Mouse (Mus musculus) megakaryocyte-erythroid progenitor cell, adult 5-6 weeks (primary cell): ENCODE measurements around the gene Zcchc24. TPM values are rescaled to one million over a fixed set of nuclear protein-coding genes. Genes with fewer than 3 reads are reported as not detected.

Experiments used
- ATAC-seq: replicated peaks from 2 replicates; pipeline ENCODE4 v1.8.0; 2016; ENCODE audit warnings: mild to moderate bottlenecking, inconsistent platforms; ENCODE audit not compliant: severe bottlenecking, poor library complexity, low FRiP score, low TSS enrichment
- total RNA-seq, 2 experiments: library from RNA; stranded (forward) in 1 of 2; stranded (reverse) in 1 of 2; fragments of 200-1000, 215-1000 nt in 1 of 2; fragments of >200 nt in 1 of 2; fragmentation: Nextera tagmentation in 1 of 2; gene quantifications; 2 replicates each; pipeline ENCODE4 v1.2.3; 2014 to 2017

Zcchc24 gene
- total RNA-seq, 2 experiments from 2014 or later = 1.4 TPM

- ATAC-seq = no peak
Observed at GRCm38 (mm10) chr14:25783220-25783619, 14.4 kb upstream of the Zcchc24 start.

DNA sequence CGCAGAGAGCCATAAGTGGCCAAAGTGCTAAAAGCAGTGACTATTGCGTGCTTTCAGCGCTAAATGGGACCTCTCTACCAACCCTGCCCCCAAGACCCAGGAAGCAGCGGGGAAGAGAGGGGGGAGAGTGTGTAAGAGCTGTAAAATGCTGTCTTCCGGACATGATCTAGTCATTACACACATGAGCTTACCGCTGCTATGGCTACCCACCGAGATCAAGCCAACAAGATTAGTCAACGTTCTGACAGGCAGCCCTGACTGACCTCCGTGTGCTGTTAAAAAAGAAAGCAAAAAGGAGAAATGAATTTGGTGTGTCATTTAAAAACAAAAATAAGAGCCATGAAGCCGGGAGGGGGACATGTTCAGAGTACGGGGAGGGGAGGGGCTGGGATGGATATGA is 11.8 kb upstream of the Zcchc24 start:
- no peak for ATAC-seq

- no peak for ATAC-seq
Observed at GRCm38 (mm10) chr14:25776294-25776693, 7.5 kb upstream of the Zcchc24 start.

DNA sequence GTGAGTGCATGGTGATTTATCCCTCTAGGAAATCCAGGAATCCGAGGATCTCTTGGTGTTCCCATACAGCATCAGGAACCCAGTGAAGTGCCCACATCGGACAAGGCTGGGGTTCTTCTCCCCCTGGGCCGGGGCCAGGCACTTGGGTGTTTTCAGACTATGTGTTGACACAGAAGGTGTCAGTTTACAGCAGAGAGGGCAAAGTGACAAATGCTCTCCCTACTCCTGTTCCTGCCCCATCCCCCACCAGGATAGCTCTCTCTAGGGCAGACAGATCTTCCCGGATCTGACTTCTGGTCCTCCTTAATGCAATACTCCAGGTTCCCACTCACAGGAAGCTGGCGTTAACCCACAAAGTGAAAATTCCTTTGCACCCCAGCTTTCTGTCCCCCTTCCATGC is 5.3 kb upstream of the Zcchc24 start:
- no peak for ATAC-seq

GRCm38 (mm10) chr14:25773039-25773438 is 4.2 kb upstream of the Zcchc24 start:
- ATAC-seq = no peak

DNA sequence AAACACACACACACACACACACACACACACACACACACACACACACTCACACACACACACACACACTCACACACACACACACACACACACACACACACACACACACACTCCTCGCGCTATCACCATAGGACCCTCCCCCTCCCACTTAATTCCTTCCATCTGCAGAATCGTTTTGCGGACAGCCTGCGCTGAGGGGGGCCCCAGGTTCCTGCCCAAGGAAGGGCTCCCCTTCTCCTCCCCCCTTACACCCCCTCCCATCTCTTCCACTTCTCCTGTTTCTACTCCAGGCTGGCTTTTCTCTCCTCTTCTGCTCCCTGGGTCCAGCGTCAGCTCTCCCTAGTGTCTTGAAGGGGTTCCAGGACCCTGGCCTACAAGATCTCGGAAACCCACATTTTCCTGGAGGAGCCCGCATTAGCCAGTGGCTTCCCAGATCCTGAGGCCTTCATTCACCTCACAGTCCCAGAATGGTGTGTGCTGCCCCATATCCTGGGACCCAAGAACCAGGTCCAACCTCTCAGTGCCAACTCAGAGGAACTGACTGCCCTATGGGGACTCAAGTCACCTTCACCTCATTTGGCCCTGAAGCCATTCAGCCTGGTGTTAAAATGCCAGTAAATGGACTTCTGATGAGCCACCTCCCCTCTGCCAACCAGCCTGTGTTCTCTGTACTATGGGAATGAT is 927 bp upstream of the Zcchc24 start:
- no peak for ATAC-seq

GRCm38 (mm10) chr14:25768261-25768893 is 462 bp downstream of the Zcchc24 start:
- ATAC-seq = peak; percentile 56

DNA sequence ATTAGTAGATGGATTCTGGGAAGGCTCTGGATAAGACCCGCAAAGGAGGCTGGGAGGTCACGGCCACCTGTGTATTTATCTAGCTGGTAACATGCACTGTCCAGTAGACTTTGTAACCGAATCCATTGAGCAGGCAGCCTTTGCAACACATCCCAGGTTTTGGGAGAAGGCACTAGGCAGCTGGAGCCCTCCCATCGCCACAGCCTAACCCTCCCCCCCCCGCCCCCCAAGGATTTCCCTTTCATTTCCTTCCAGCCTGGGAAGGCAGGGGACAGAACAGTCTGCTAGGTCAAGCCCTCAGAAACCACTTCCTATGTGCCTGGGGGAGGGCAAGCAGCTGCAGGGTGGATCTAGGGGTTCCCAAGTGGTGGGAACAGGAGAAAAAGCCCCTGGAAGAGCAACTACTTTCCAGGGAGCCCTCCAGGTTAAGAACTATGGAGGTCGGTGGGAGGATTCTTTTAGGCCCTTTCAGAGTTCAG is 1.1 kb downstream of the Zcchc24 start:
- ATAC-seq = no peak

DNA sequence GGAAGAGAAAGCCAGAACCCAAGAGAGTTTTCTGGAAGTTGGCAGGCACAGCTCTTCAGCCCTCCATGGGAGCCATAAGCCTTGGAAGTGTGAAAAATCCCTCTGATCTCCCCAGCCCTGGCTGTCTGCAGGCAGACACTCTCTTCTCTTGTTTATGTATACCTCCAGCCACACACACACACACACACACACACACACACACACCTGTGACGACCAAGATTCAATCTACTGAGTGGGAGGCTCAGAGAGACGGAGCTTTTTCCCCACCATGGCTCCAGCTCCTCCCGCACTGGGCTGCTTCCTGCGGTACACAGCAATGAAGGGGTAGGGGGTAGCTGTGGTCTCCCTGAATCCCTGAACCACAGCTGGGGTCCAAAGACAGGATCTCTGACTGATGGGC is 2.4 kb downstream of the Zcchc24 start:
- no peak for ATAC-seq

DNA sequence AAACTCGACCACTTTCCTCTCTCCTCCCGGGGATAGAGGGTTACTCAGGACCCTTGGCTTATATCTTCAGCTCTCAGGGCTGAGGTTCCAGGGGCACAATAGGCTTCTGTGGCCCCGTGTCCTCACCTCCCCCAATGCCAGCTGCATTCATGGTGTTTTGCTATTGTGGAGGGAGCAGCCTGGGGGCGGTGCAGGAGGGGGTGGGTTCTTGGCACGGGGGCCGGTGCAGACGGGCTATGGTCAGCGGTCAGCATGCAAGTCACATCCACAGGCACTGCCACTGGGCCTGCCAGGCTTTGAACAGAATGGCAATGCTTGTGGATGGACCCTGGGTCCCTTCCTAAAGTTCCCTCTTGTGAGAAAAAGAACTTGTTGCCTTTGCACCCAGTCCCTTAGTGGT is 2.9 kb downstream of the Zcchc24 start:
- no peak for ATAC-seq

DNA sequence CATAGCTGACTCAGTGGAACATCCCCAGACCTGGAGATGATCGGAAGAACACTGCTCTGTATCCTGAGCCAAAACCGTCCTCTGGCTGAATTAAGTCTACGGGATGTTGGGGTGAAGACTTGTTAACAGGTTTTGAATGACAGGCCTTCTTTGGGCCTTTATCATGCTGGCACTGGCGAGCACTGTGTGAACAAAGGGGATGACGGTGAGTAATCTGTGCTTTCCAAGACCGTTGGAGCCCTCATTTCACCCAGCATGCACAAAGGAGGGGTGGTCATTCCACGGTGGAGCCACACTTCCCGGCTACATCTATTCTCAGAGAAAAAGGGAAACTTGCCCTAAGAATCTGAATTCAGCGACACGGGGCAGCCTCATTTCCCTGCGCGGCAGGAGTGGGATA is 3.7 kb downstream of the Zcchc24 start:
- no peak for ATAC-seq

DNA sequence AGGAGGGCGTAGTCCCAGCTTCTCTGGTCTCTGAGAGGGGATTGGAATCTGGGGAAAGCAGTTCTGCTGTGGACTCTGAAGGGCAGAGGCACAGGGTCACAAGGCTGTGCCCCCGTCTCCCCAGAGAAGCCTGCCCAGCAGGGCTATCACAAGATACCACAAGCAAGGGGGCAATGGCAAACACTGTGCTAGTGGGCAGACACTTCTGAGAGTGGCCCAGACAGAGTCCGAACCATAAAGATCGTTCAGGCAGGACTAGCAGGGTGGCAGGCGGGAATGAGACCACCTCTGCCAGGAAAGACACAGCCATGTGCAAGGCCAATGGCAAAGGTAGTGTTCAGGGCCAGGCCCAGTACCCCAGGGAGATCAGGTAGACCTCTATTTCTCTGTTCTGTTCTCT is 7.7 kb downstream of the Zcchc24 start:
- no peak for ATAC-seq

DNA sequence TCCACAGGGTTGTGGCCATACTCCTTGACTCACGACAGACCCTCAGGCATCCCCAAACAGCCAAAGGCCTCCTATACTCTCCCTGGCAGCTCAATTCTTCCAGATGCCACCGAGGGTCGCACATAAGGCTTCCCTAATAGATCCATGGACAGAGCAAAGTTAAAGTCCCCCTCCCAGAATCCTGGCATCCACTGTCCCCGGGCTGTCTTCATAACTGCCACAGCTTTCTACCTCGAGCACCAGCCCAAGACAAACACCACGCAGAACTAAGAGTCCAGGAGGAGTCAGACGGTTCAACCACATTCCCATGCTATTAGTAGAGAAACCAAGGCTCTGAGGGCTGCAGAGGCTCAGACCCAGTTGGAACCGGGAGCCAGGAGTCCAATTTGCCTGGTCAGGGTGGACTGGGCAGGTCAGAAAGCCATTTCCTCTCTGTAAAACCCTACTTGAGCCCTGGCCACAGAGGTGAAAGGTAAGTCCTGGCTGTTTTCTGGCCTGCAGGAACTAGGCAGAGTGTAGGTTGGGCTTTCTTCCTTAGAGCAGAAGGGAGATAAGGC is 8.8 kb downstream of the Zcchc24 start:
- no peak for ATAC-seq

GRCm38 (mm10) chr14:25759551-25759950 is 9.3 kb downstream of the Zcchc24 start:
- ATAC-seq = no peak

DNA sequence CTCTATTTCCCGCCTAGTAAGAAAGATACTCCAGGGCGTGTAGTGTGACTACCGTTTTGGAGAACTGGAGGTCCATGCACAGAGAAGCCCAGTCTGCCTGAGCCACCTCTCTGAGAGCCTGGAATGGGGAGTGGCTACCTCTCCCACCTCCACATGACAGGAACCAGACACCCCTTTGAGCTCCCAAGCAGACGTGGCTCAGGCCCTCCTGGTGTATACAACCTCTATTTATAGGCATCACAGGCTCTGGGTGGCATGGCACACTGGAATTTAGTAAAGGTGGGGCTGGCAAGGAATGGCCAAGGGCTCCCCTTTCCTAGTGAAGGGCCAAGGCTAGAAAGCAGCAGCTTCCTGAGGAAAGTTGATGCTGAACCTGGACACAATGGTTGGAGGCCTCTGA is 10.9 kb downstream of the Zcchc24 start:
- ATAC-seq = no peak

DNA sequence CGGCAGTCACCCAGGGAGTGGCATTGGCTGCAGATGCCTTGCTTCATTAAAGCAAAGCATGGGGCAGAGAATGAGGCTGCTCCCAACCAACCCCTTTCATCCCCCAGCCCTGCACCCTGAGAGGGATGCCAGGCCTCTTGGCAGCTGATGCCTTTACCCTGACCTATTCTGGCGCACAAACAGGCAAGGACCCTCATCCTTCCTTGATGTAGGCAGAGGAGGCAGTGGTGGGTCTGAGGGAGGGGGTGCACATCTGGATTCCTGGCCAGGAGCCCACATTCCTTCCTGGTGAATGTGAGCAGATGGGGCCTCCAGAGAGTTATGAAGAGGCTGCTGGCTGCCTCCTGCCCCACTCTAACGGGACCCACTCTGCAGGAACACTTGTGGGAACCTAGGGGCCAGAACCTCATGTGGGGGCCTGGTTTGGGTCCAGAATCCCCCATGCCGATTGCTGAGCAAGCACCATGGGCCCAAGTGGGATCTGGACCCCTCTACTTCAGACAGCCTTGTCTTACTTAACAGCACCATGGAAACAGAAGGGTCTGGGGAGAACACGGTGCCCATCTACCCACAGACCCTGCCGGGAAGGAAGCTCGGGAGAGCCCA is 12.4 kb downstream of the Zcchc24 start:
- ATAC-seq = no peak

GRCm38 (mm10) chr14:25755541-25755940 is 13.3 kb downstream of the Zcchc24 start:
- ATAC-seq = no peak

DNA sequence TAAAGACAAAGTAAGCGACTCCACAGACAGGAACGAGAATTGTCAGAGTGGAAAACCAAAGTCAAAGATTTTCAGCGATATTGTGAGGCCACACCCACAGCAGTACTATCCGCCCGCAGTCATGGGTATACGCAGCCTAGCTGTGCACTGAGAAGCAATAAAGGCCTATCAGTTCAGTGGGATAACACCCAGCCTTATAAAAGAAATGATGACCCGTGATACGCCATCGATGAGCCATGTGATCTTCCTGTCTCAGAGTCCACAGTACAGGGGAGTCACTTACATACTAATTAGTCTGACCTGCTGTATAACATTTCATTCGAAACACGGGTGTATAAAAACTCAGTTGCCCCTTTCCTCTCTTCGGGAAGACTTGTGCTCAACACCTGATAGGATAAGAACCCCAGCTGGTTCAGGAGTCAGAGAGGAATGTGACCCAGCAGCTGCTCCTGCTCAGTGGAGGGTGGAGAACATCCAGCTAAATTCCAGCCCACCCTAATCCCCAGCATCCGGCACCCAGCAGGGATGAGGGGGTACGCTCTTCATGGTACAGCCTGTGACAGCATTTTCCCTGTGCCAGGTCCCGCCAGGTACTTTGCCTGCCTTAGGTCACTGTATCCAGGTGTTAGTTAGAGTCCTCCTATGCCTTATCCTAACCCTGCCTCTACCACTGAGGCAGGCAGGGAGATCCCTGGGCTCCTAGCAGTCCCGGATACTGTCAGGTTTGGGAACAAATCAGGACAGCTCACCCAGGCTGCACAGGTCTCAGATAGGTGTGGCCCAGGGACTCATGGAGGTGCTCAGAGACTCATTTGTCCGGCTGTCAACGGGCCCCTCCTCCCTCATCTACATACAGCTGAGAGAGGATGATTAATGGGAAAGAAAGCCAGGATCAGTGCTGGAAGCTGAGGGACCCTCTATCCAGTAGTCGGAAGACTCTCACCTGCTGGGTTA is 14.0 kb downstream of the Zcchc24 start:
- ATAC-seq = 0 out of 2 replicates have a peak, but pooled peaks have one; percentile 14

DNA sequence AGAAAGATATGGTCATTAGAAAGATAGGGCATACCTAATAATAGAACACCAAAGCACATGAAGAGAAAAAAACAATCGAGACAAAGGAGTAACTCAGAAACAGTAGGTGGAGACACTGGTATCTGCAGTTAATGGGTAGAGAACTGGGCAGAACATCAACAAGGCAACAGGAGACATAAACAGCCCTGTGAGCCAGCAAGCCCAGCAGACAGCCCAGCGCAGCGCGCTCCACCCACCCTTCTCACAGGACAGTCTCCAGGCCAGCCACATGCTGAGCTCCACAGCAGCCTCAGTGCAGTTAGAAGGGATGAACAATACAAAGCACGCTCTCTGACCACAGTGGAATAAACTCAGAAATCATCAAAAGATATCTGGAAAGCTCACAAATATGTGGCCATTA is 15.8 kb downstream of the Zcchc24 start:
- ATAC-seq = no peak
